28 mouse cellular contexts compared by ENCODE assay signal in genomic region chr6:13797389-13797788, GRCm38 (mm10). TPM values are rescaled to one million over a fixed set of nuclear protein-coding genes. Genes with fewer than 3 reads are reported as not detected.
A peak's percentile ranks its signal among the peaks of the same experiment; 100 is the strongest.
DNase-seq lines count a peak whose midpoint lies in the region; ATAC-seq lines count a peak whose summit lies in the region.
"Had no signal": no experiment of that assay in that cellular context is flagged by ENCODE, and none has a peak within 500 bp of the region (broad histone marks: within the 10 kb centered on the region; RNA-seq: fewer than 3 reads in every experiment).

No protein-coding gene starts in this region.

- no peaks in the 10 kb centered on the region for H3K27me3 ChIP-seq in hindbrain, embryonic 16.5 days (replicated peaks; ENCODE audit: control insufficient read depth, insufficient read depth, low read length)
- no peaks in the 10 kb centered on the region for H3K27me3 ChIP-seq in hindbrain, embryonic 14.5 days (ENCODE audit: control insufficient read depth, insufficient read depth, low read length)
- H3K27me3 ChIP-seq: CH12.LX; embryonic facial prominence, embryonic 13.5 days; embryonic facial prominence, embryonic 15.5 days; forebrain, embryonic 12.5 days; Patski had no signal

- H3K36me3 ChIP-seq in hindbrain, embryonic 16.5 days (ENCODE audit: control insufficient read depth, insufficient read depth, low read length) = no peaks in the 10 kb centered on the region
- H3K36me3 ChIP-seq in hindbrain, embryonic 14.5 days (replicated peaks; ENCODE audit: control insufficient read depth, insufficient read depth) = no peaks in the 10 kb centered on the region
- H3K36me3 ChIP-seq: embryonic facial prominence, embryonic 13.5 days; embryonic facial prominence, embryonic 15.5 days; forebrain, embryonic 10.5 days; forebrain, embryonic 12.5 days; G1E had no signal

- 0 out of 2 replicates have a peak, but pooled peaks have one; percentile 60 for ATAC-seq in hindbrain, embryonic 16.5 days
- no peak for ATAC-seq in hindbrain, embryonic 14.5 days (ENCODE audit: low FRiP score)
- no peak for ATAC-seq in inflammation-experienced regulatory T-cells, adult 6 months
- ATAC-seq: activated CD4-positive, CD25-positive, alpha-beta regulatory T cell, adult 4 months; CD4-positive, CD25-positive, alpha-beta regulatory T cell, adult 4 months; forebrain, embryonic 14.5 days; forebrain, embryonic 16.5 days; Patski had no signal

- no peaks in the 10 kb centered on the region for H3K4me1 ChIP-seq in hindbrain, embryonic 16.5 days (ENCODE audit: control insufficient read depth, insufficient read depth, low read depth, low read length)
- no peaks in the 10 kb centered on the region for H3K4me1 ChIP-seq in hindbrain, embryonic 14.5 days (replicated peaks; ENCODE audit: control insufficient read depth, insufficient read depth, low read length)
- H3K4me1 ChIP-seq: embryonic facial prominence, embryonic 13.5 days; embryonic facial prominence, embryonic 15.5 days; forebrain, embryonic 10.5 days; forebrain, embryonic 12.5 days had no signal

- H3K9ac ChIP-seq in hindbrain, embryonic 16.5 days (ENCODE audit: low read depth, low read length) = no peak overlapping the region
- no peak overlapping the region for H3K9ac ChIP-seq in hindbrain, embryonic 14.5 days
- H3K9ac ChIP-seq: embryonic facial prominence, embryonic 13.5 days; embryonic facial prominence, embryonic 15.5 days; forebrain, embryonic 12.5 days had no signal

- H3K4me2 ChIP-seq in hindbrain, embryonic 16.5 days (ENCODE audit: low read length) = no peak overlapping the region
- no peak overlapping the region for H3K4me2 ChIP-seq in hindbrain, embryonic 14.5 days (replicated peaks)
- H3K4me2 ChIP-seq: embryonic facial prominence, embryonic 13.5 days; embryonic facial prominence, embryonic 15.5 days; forebrain, embryonic 12.5 days had no signal

- no peak overlapping the region for H3K4me3 ChIP-seq in hindbrain, embryonic 16.5 days (ENCODE audit: low read length)
- no peak overlapping the region for H3K4me3 ChIP-seq in hindbrain, embryonic 14.5 days (replicated peaks; ENCODE audit: low read length)
- H3K4me3 ChIP-seq: embryonic facial prominence, embryonic 13.5 days; embryonic facial prominence, embryonic 15.5 days; erythroblast, embryonic 14.5 days; forebrain, embryonic 10.5 days; forebrain, embryonic 12.5 days had no signal

- no peak for DNase-seq in hindbrain, embryonic 14.5 days (ENCODE audit: low spot score)
- peak; percentile 42 for DNase-seq in retina, adult 2 months (ENCODE audit: low read depth, low spot score)
- peak; percentile 61 for DNase-seq in retina, postnatal 1 day
- no peak for DNase-seq in cerebellum, adult 11 months
- DNase-seq: adrenal gland, adult 8-10 months; adrenal gland, postnatal 14 days; adrenal gland, postnatal 36 days; B cell, adult 2 months; cerebellum, adult 18-20 months; cerebellum, adult 8-10 months; cerebellum, adult 9-11 months; cerebellum, postnatal 14 days; cerebellum, postnatal 36 days; embryo, embryonic 11 days had no signal

- no peaks in the 10 kb centered on the region for H3K9me3 ChIP-seq in hindbrain, embryonic 16.5 days (ENCODE audit: control insufficient read depth, low read length)
- H3K9me3 ChIP-seq in hindbrain, embryonic 14.5 days (ENCODE audit: control insufficient read depth, low read length) = no peaks in the 10 kb centered on the region
- H3K9me3 ChIP-seq: embryonic facial prominence, embryonic 13.5 days; embryonic facial prominence, embryonic 15.5 days; forebrain, embryonic 10.5 days; forebrain, embryonic 12.5 days; G1E had no signal

- H3K27ac ChIP-seq in hindbrain, embryonic 16.5 days (ENCODE audit: low read depth, low read length) = no peak overlapping the region
- no peak overlapping the region for H3K27ac ChIP-seq in hindbrain, embryonic 14.5 days
- H3K27ac ChIP-seq: embryonic facial prominence, embryonic 13.5 days; embryonic facial prominence, embryonic 15.5 days; forebrain, embryonic 10.5 days; forebrain, embryonic 12.5 days had no signal

RNA-seq across cellular contexts. Expression of gene Gpr85, which starts 42.4 kb away (rescaled TPM):
- polyA plus RNA-seq in hindbrain, embryonic 16.5 days (2015; fragmentation: Nextera tagmentation; extraction: Ambion mirVana) = 95.1 and 99.5 TPM in 2 replicates
- polyA plus RNA-seq in hindbrain, embryonic 14.5 days (2014; fragmentation: Nextera tagmentation; extraction: Ambion mirVana) = 113 and 126 TPM in 2 replicates
- not detected for polyA plus RNA-seq in inflammation-experienced regulatory T-cells, adult 6 months (2017; shearing (Covaris generic))
- polyA plus RNA-seq: activated CD4-positive, CD25-positive, alpha-beta regulatory T cell, adult 4 months; erythroblast, embryonic 14.5 days; G1E had no signal

Comparison
In these comparisons a context has a peak if more than half of its experiments do, and no peak if none do; other contexts are left out.
1. DNase-seq: peak in retina, adult 2 months (single experiment) and retina, postnatal 1 day (single experiment); none in hindbrain, embryonic 14.5 days (single experiment) and cerebellum, adult 11 months (single experiment).
2. RNA of gene Gpr85, which starts 42.4 kb away (polyA plus RNA-seq): 113 to 126 TPM in hindbrain, embryonic 14.5 days and 95.1 to 99.5 TPM in hindbrain, embryonic 16.5 days; not detected in inflammation-experienced regulatory T-cells, adult 6 months; every median in the first group is over 10 times any median in the second.